Comparison of ENCODE assay signal across 12 mouse cellular contexts in genomic region chr7:86211345-86211744, GRCm38 (mm10). TPM values are rescaled to one million over a fixed set of nuclear protein-coding genes. Genes with fewer than 3 reads are reported as not detected.
DNase-seq lines count a peak whose midpoint lies in the region; ATAC-seq and TF ChIP-seq lines count a peak whose summit lies in the region.
"Had no signal": no experiment of that assay in that cellular context is flagged by ENCODE, and none has a peak within 500 bp of the region (broad histone marks: within the 10 kb centered on the region; RNA-seq: fewer than 3 reads in every experiment).

No protein-coding gene starts in this region.

- ATAC-seq in midbrain, embryonic 13.5 days, result no peak
- ATAC-seq in hindbrain, postnatal 0 days, result no peak
- no peak for ATAC-seq in stomach, postnatal 0 days (ENCODE audit: low FRiP score, low TSS enrichment)
- no peak for ATAC-seq in activated CD4-positive, CD25-positive, alpha-beta regulatory T cell, adult 4 months

- H3K27me3 ChIP-seq in midbrain, embryonic 10.5 days (ENCODE audit: low read depth, poor library complexity, severe bottlenecking), result no peaks in the 10 kb centered on the region
- no peaks in the 10 kb centered on the region for H3K27me3 ChIP-seq in midbrain, embryonic 13.5 days
- H3K27me3 ChIP-seq in hindbrain, postnatal 0 days (ENCODE audit: insufficient read depth, low read length), result no peaks in the 10 kb centered on the region
- no peaks in the 10 kb centered on the region for H3K27me3 ChIP-seq in stomach, postnatal 0 days (ENCODE audit: control insufficient read depth, insufficient read depth, low read length)
- H3K27me3 ChIP-seq: liver, embryonic 15.5 days had no signal

- no peaks in the 10 kb centered on the region for H3K4me1 ChIP-seq in midbrain, embryonic 10.5 days
- H3K4me1 ChIP-seq in midbrain, embryonic 13.5 days (replicated peaks), result no peaks in the 10 kb centered on the region
- no peaks in the 10 kb centered on the region for H3K4me1 ChIP-seq in hindbrain, postnatal 0 days (ENCODE audit: insufficient read depth, low read length)
- H3K4me1 ChIP-seq in stomach, postnatal 0 days (replicated peaks; ENCODE audit: control insufficient read depth, insufficient read depth), result no peaks in the 10 kb centered on the region
- H3K4me1 ChIP-seq: liver, embryonic 15.5 days had no signal

- H3K9me3 ChIP-seq in midbrain, embryonic 10.5 days (replicated peaks), result no peaks in the 10 kb centered on the region
- H3K9me3 ChIP-seq in midbrain, embryonic 13.5 days, result no peaks in the 10 kb centered on the region
- H3K9me3 ChIP-seq in hindbrain, postnatal 0 days (ENCODE audit: low read length), result 0 out of 2 replicates have a peak, but pooled peaks cover 2% of the 10 kb centered on the region
- H3K9me3 ChIP-seq in stomach, postnatal 0 days (ENCODE audit: control insufficient read depth, low read length), result no peaks in the 10 kb centered on the region
- H3K9me3 ChIP-seq: liver, embryonic 15.5 days had no signal

- peak; percentile 9 to 58 for DNase-seq in adrenal gland, adult (ENCODE audit: inconsistent age in 2 of 2, low spot score in 1 of 2)
- no peak for DNase-seq in adrenal gland, postnatal 4 days (ENCODE audit: low spot score in 2 of 2)
- peak; percentile 26 for DNase-seq in midbrain, embryonic 10.5 days (ENCODE audit: low spot score)
- peak; percentile 48 for DNase-seq in hindbrain, postnatal 0 days (ENCODE audit: low spot score)
- no peak for DNase-seq in stomach, postnatal 0 days (ENCODE audit: low spot score)
- DNase-seq in frontal cortex, postnatal 36 days (ENCODE audit: low spot score in 2 of 2), result no peak
- DNase-seq: cerebellum, adult 9-11 months had no signal

- H3K36me3 ChIP-seq in midbrain, embryonic 10.5 days, result no peaks in the 10 kb centered on the region
- no peaks in the 10 kb centered on the region for H3K36me3 ChIP-seq in midbrain, embryonic 13.5 days
- H3K36me3 ChIP-seq in hindbrain, postnatal 0 days (ENCODE audit: insufficient read depth, low read length), result no peaks in the 10 kb centered on the region
- H3K36me3 ChIP-seq in stomach, postnatal 0 days (ENCODE audit: control insufficient read depth, insufficient read depth, low read length), result no peaks in the 10 kb centered on the region
- H3K36me3 ChIP-seq: liver, embryonic 15.5 days had no signal

- TF ChIP-seq CTCF in hindbrain, postnatal 0 days (IDR thresholded peaks at IDR 0.05; ENCODE audit: low read depth), result peak; percentile 63
- TF ChIP-seq CTCF in stomach, postnatal 0 days (IDR thresholded peaks at IDR 0.05; ENCODE audit: low read depth), result peak; percentile 61

- no peak overlapping the region for H3K9ac ChIP-seq in midbrain, embryonic 13.5 days (replicated peaks)
- H3K9ac ChIP-seq in hindbrain, postnatal 0 days (replicated peaks; ENCODE audit: low read length), result no peak overlapping the region
- no peak overlapping the region for H3K9ac ChIP-seq in stomach, postnatal 0 days (ENCODE audit: low read length)
- H3K9ac ChIP-seq: liver, embryonic 15.5 days had no signal

- H3K4me3 ChIP-seq in midbrain, embryonic 10.5 days, result no peak overlapping the region
- H3K4me3 ChIP-seq in midbrain, embryonic 13.5 days (replicated peaks), result no peak overlapping the region
- H3K4me3 ChIP-seq in hindbrain, postnatal 0 days (ENCODE audit: low read length), result no peak overlapping the region
- H3K4me3 ChIP-seq in stomach, postnatal 0 days (ENCODE audit: low read depth, low read length), result no peak overlapping the region
- H3K4me3 ChIP-seq: liver, embryonic 15.5 days had no signal

- H3K27ac ChIP-seq in midbrain, embryonic 10.5 days (replicated peaks), result no peak overlapping the region
- H3K27ac ChIP-seq in midbrain, embryonic 13.5 days, result no peak overlapping the region
- no peak overlapping the region for H3K27ac ChIP-seq in hindbrain, postnatal 0 days
- H3K27ac ChIP-seq in stomach, postnatal 0 days (replicated peaks), result no peak overlapping the region
- H3K27ac ChIP-seq: liver, embryonic 15.5 days had no signal

- H3K4me2 ChIP-seq in midbrain, embryonic 13.5 days (replicated peaks), result no peak overlapping the region
- H3K4me2 ChIP-seq in hindbrain, postnatal 0 days (ENCODE audit: low read depth, low read length), result no peak overlapping the region
- no peak overlapping the region for H3K4me2 ChIP-seq in stomach, postnatal 0 days (replicated peaks; ENCODE audit: low read depth)
- H3K4me2 ChIP-seq: liver, embryonic 15.5 days had no signal

- TF ChIP-seq EP300 in stomach, postnatal 0 days (optimal IDR thresholded peaks at IDR 0.05), result no peak

RNA-seq across cellular contexts. Expression of gene Vmn2r76, which starts 34.8 kb away (rescaled TPM):
- not detected for total RNA-seq in adrenal gland, postnatal 4 days (2021)
- not detected in 2 replicates for polyA plus RNA-seq in midbrain, embryonic 10.5 days (2016; fragmentation: Nextera tagmentation; extraction: Ambion mirVana)
- polyA plus RNA-seq in midbrain, embryonic 13.5 days (2015; fragmentation: Nextera tagmentation; extraction: Ambion mirVana), result not detected in 2 replicates
- total RNA-seq in hindbrain, postnatal 0 days (2014; rRNA removed), result not detected in 2 replicates
- not detected in 2 replicates for polyA plus RNA-seq in hindbrain, postnatal 0 days (2015; fragmentation: Nextera tagmentation; extraction: Ambion mirVana)
- 0.02 TPM in 1 of 2 replicates, not detected in the other for polyA plus RNA-seq in stomach, postnatal 0 days (2015; fragmentation: Nextera tagmentation; extraction: Ambion mirVana)
- polyA plus RNA-seq in activated CD4-positive, CD25-positive, alpha-beta regulatory T cell, adult 4 months (2017; shearing (Covaris generic)), result under 1 TPM; 0.03 to 0.08 TPM
- total RNA-seq: heart, adult 8-10 months had no signal
- polyA plus RNA-seq: C2C12; liver, embryonic 15.5 days had no signal

RNA-seq across cellular contexts. Expression of gene Vmn2r75, which starts 39.8 kb away (rescaled TPM):
- not detected for total RNA-seq in adrenal gland, postnatal 4 days (2021)
- polyA plus RNA-seq in midbrain, embryonic 10.5 days (2016; fragmentation: Nextera tagmentation; extraction: Ambion mirVana), result not detected in 2 replicates
- not detected in 2 replicates for polyA plus RNA-seq in midbrain, embryonic 13.5 days (2015; fragmentation: Nextera tagmentation; extraction: Ambion mirVana)
- total RNA-seq in hindbrain, postnatal 0 days (2014; rRNA removed), result not detected in 2 replicates
- not detected in 2 replicates for polyA plus RNA-seq in hindbrain, postnatal 0 days (2015; fragmentation: Nextera tagmentation; extraction: Ambion mirVana)
- polyA plus RNA-seq in stomach, postnatal 0 days (2015; fragmentation: Nextera tagmentation; extraction: Ambion mirVana), result not detected in 2 replicates
- polyA plus RNA-seq in activated CD4-positive, CD25-positive, alpha-beta regulatory T cell, adult 4 months (2017; shearing (Covaris generic)), result under 1 TPM in 1 of 2 experiments, not detected in 1; 0.08 TPM
- total RNA-seq: heart, adult 8-10 months had no signal
- polyA plus RNA-seq: C2C12; liver, embryonic 15.5 days had no signal

Comparison
In these comparisons a context has a peak if more than half of its experiments do, and no peak if none do; other contexts are left out.
1. DNase-seq: peak in adrenal gland, adult (2 of 2), midbrain, embryonic 10.5 days (single experiment) and hindbrain, postnatal 0 days (single experiment); none in adrenal gland, postnatal 4 days (0 of 2), stomach, postnatal 0 days (single experiment) and frontal cortex, postnatal 36 days (0 of 2).